Mouse (Mus musculus) CD4-positive helper T cell, adult 2 months (primary cell): ENCODE measurements around the gene Gm1553.

Experiments
- DNase-seq: peaks from one replicate; pipeline ENCODE4 v3.0.0-alpha.2; 2012; ENCODE audit warnings: low read depth, missing footprints, low spot score

Gene Gm1553

GRCm38 (mm10) chr10:82492518-82492917, at the start of gene Gm1553:
Gene Gm1553, minus strand, starts transcription at chr10:82492618.
- DNase-seq, result no peak
